Mouse (Mus musculus) ES-Bruce4 (cell line): ENCODE results near the gene Neu2. TPM values are rescaled to one million over a fixed set of nuclear protein-coding genes. Genes with fewer than 3 reads are reported as not detected.
"Not testable (repeated sequence)": the region's sequence is repeated elsewhere in the genome, so short reads cannot be mapped to it uniquely, and the experiment has no call there.

Source experiments
- H3K27ac ChIP-seq: 2 replicates; pipeline ENCODE4 v1.5.1; 2012; ENCODE audit warnings: low read length, inconsistent platforms; ENCODE audit not compliant: insufficient read depth
- H3K27me3 ChIP-seq: 2 replicates; pipeline ENCODE4 v1.6.1; 2012; ENCODE audit warnings: mild to moderate bottlenecking, low read length, inconsistent platforms; ENCODE audit not compliant: control insufficient read depth, poor library complexity, insufficient read depth, severe bottlenecking
- H3K36me3 ChIP-seq: 2 replicates; pipeline ENCODE4 v1.6.1; 2012; ENCODE audit warnings: inconsistent platforms, mild to moderate bottlenecking, low read length, moderate library complexity; ENCODE audit not compliant: control insufficient read depth, poor library complexity, insufficient read depth, severe bottlenecking
- H3K4me1 ChIP-seq: one replicate; pipeline ENCODE4 v1.8.1; 2011; ENCODE audit warnings: low read length; ENCODE audit not compliant: control insufficient read depth, insufficient read depth
- H3K4me3 ChIP-seq: 2 replicates; pipeline ENCODE4 v1.5.1; 2011; ENCODE audit warnings: low read depth, mild to moderate bottlenecking, low read length
- H3K9ac ChIP-seq: 2 replicates; pipeline ENCODE4 v1.6.1; 2012; ENCODE audit warnings: low read depth, mild to moderate bottlenecking, inconsistent platforms; ENCODE audit not compliant: poor library complexity, severe bottlenecking
- H3K9me3 ChIP-seq: replicated peaks from 2 replicates; pipeline ENCODE4 v1.6.1; 2012; ENCODE audit warnings: mild to moderate bottlenecking, low read length, inconsistent platforms; ENCODE audit not compliant: control insufficient read depth, poor library complexity, insufficient read depth, severe bottlenecking
- CTCF ChIP-seq: IDR thresholded peaks from one replicate; pipeline ENCODE4 v1.8.1; 2011; ENCODE audit warnings: low read depth, low read length
- EP300 ChIP-seq: IDR thresholded peaks from 2 replicates; pipeline ENCODE4 v1.6.1; 2011; ENCODE audit warnings: low read depth, low read length; ENCODE audit not compliant: insufficient read depth
- POLR2A ChIP-seq: IDR thresholded peaks from one replicate; pipeline ENCODE4 v1.8.1; 2011; ENCODE audit warnings: low read length; ENCODE audit not compliant: insufficient read depth
- polyA plus RNA-seq: library from polyadenylated mRNA; stranded (reverse); fragments of >200 nt; gene quantifications from 2 replicates; pipeline ENCODE4 v1.2.4, GENCODE M21; 2011; ENCODE audit warnings: low read depth; ENCODE audit not compliant: missing spikeins, insufficient read depth, insufficient read length

Gene Neu2
- not detected in 2 replicates for polyA plus RNA-seq

- Histone ChIP-seq H3K27ac (no peak within 1 kb of the TSS), H3K27me3 (peaks cover 27% of the 10 kb centered on the region), H3K4me3 (peak within 1 kb of the TSS; percentile 79), H3K36me3 (no peaks in the 10 kb centered on the region), H3K9ac (peak within 1 kb of the TSS; percentile 82), H3K4me1 (no peaks in the 10 kb centered on the region), H3K9me3 (no peaks in the 10 kb centered on the region)
- TF ChIP-seq POLR2A, result no peak
- TF ChIP-seq EP300, result no peak
- TF ChIP-seq CTCF, result no peak
These were observed at the start of gene Neu2 for GRCm38 (mm10) chr1:87509561-87510165. TSS of gene Neu2 (plus strand) at chr1:87509889.

- H3K9me3 ChIP-seq, result no peaks in the 10 kb centered on the region
- no peaks in the 10 kb centered on the region for H3K36me3 ChIP-seq
- H3K4me3 ChIP-seq, result no peak overlapping the region
- H3K27ac ChIP-seq, result no peak overlapping the region
- no peak for TF ChIP-seq POLR2A
- TF ChIP-seq EP300, result no peak
- TF ChIP-seq CTCF, result no peak
- H3K4me1 ChIP-seq, result no peaks in the 10 kb centered on the region
- H3K9ac ChIP-seq, result no peak overlapping the region
- H3K27me3 ChIP-seq, result no peaks in the 10 kb centered on the region
These were observed 42.2 kb upstream of the Neu2 start for GRCm38 (mm10) chr1:87467469-87467868.

GRCm38 (mm10) chr1:87468321-87468720 lies 41.4 kb upstream of the Neu2 start:
- H3K9ac ChIP-seq, result no peak overlapping the region
- no peak overlapping the region for H3K4me3 ChIP-seq
- H3K9me3 ChIP-seq, result no peaks in the 10 kb centered on the region
- H3K36me3 ChIP-seq, result no peaks in the 10 kb centered on the region
- H3K27me3 ChIP-seq, result no peaks in the 10 kb centered on the region
- no peaks in the 10 kb centered on the region for H3K4me1 ChIP-seq
- no peak overlapping the region for H3K27ac ChIP-seq
- no peak for TF ChIP-seq CTCF
- no peak for TF ChIP-seq EP300
- TF ChIP-seq POLR2A, result no peak

- H3K9ac ChIP-seq, H3K4me1 ChIP-seq, H3K27me3 ChIP-seq, H3K9me3 ChIP-seq, H3K27ac ChIP-seq, H3K36me3 ChIP-seq: not testable (repeated sequence)
- H3K4me3 ChIP-seq, result peak within 1 kb of the TSS; percentile 9; the same call in 1 of the 2 replicates
- TF ChIP-seq CTCF, result peak; percentile 18
These were observed 39.7 kb upstream of the Neu2 start, which contains the start of gene Snorc for GRCm38 (mm10) chr1:87469971-87470370. TSS of gene Snorc (plus strand) at chr1:87470271.

- Histone ChIP-seq H3K9me3 (no peaks in the 10 kb centered on the region), H3K9ac (no peak overlapping the region), H3K4me3 (no peak overlapping the region), H3K27ac (no peak overlapping the region), H3K36me3 (no peaks in the 10 kb centered on the region), H3K27me3 (no peaks in the 10 kb centered on the region), H3K4me1 (no peaks in the 10 kb centered on the region)
- TF ChIP-seq EP300 (no peak), POLR2A (no peak), CTCF (no peak)
These were observed 37.8 kb upstream of the Neu2 start for GRCm38 (mm10) chr1:87471914-87472313.

GRCm38 (mm10) chr1:87472576-87472975 lies 37.1 kb upstream of the Neu2 start:
- Histone ChIP-seq H3K9ac (no peak overlapping the region), H3K4me1 (no peaks in the 10 kb centered on the region), H3K4me3 (no peak overlapping the region), H3K27ac (no peak overlapping the region), H3K36me3 (no peaks in the 10 kb centered on the region), H3K9me3 (no peaks in the 10 kb centered on the region), H3K27me3 (no peaks in the 10 kb centered on the region)
- no peak for TF ChIP-seq POLR2A
- no peak for TF ChIP-seq CTCF
- no peak for TF ChIP-seq EP300
